Mouse (Mus musculus): Measurements from ENCODE around the gene Gorasp2.

Gorasp2 gene

DNA sequence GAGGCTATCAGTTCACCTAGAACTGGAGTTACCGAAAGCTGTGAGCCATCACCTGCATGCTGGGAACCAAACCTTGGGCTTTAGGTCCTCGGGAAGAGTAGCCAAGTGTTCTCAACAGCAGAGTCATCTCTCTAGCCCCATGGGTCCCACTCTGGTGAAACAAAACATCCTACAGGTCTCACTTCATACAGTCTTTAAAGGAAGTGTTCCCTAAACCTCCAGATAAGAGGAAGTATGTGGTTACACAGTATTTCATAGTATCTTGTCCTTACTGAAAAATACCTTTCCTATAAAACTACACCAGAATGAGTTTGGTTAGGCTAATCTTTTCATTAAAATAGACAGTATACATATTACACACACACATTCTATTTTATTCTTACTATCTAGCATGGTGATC is 81.2 kb downstream of the Gorasp2 start:
- DNase-seq = no peak

DNA sequence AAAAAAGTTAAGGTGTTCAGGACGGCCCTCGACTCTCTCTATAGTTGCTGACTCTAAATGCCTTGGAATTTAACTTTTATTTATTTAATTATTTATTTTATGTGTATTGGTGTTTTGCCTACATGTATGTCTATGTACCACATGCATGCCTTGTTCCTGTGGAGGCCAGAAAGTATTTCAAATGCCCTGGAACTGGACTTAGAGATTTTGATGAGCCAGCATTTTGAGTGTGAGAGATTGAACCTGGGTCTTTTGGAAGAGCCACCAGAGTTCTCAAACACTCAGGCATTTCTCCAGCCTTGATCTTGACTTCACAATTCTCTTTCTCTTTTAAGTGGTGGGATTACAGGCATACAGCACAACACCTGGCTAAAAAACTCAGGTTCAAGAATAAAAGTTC is 90.3 kb downstream of the Gorasp2 start:
- no peak for DNase-seq

DNA sequence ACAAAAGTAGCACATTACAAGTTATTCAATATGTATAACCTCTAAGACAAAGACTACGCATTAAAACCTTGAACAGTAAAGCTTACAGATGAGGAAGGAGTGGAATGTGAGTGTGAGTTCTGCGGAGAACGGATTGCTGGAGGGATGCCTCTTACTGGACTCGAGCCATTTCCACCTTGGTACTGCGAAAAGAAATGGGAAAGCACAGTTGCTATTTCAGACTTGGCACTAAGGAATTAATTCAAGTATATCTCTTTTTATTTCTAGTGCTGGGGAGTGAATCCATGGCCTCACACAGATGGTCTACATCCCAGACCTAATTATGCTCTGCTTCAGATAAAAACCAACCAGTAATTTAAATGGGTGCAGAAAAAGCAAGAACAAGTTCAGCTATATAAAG is 90.8 kb downstream of the Gorasp2 start:
- DNase-seq = no peak
